Mouse (Mus musculus) forebrain, embryonic 16.5 days (tissue): ENCODE measurements around the gene Gnai2. TPM values are rescaled to one million over a fixed set of nuclear protein-coding genes. Genes with fewer than 3 reads are reported as not detected.

ENCODE experiments used
- polyA plus RNA-seq: library from polyadenylated mRNA; unstranded; fragments of >200 nt; fragmentation: Nextera tagmentation; extraction: Ambion mirVana; gene quantifications from 2 replicates; pipeline ENCODE4 v1.2.1, GENCODE M21; 2015

The Gnai2 gene
- polyA plus RNA-seq, 1 experiment from 2014 or later = 299 TPM

Other genes with a start within 250 kb of the Gnai2 start
- 3.6 and 5.8 TPM in 2 replicates for gene Cacna2d2, start 235.8 kb downstream of the Gnai2 start, polyA plus RNA-seq
- gene Tmem115, start 101.4 kb downstream of the Gnai2 start, polyA plus RNA-seq = 41.9 and 44.5 TPM in 2 replicates
- 35.7 and 38.5 TPM in 2 replicates for gene Cyb561d2, start 93.2 kb downstream of the Gnai2 start, polyA plus RNA-seq
- gene Nprl2, start 93.1 kb downstream of the Gnai2 start, polyA plus RNA-seq = 88.4 and 89.8 TPM in 2 replicates
- gene Zmynd10, start 88.1 kb downstream of the Gnai2 start, polyA plus RNA-seq = 2.2 and 3.2 TPM in 2 replicates
- gene Rassf1, start 83.8 kb downstream of the Gnai2 start, polyA plus RNA-seq = 43.4 and 45.4 TPM in 2 replicates
- gene Tusc2, start 72.1 kb downstream of the Gnai2 start, polyA plus RNA-seq = 93.2 and 98.5 TPM in 2 replicates
- 69.7 and 74.5 TPM in 2 replicates for gene Hyal2, start 67.4 kb downstream of the Gnai2 start, polyA plus RNA-seq
- gene Hyal1, start 58.4 kb downstream of the Gnai2 start, polyA plus RNA-seq = 6.9 and 7.2 TPM in 2 replicates
- 16.2 and 16.9 TPM in 2 replicates for gene Naa80, start 56.5 kb downstream of the Gnai2 start, polyA plus RNA-seq
- gene Hyal3, start 54.5 kb downstream of the Gnai2 start, polyA plus RNA-seq = 1.4 TPM in 2 replicates
- 14.4 and 16.8 TPM in 2 replicates for gene Ifrd2, start 47.7 kb downstream of the Gnai2 start, polyA plus RNA-seq
- 2.3 and 3.0 TPM in 2 replicates for gene Sema3b, start 26.1 kb downstream of the Gnai2 start, polyA plus RNA-seq
- 30.4 and 32.6 TPM in 2 replicates for gene Slc38a3, start 34.2 kb upstream of the Gnai2 start, polyA plus RNA-seq
- gene Gnat1, start 44.3 kb upstream of the Gnai2 start, polyA plus RNA-seq = 1.2 and 1.4 TPM in 2 replicates
- gene Sema3f, start 75.1 kb upstream of the Gnai2 start, polyA plus RNA-seq = 11.0 and 14.9 TPM in 2 replicates
- gene Rbm5, start 135.6 kb upstream of the Gnai2 start, polyA plus RNA-seq = 294 and 303 TPM in 2 replicates
- gene Rbm6, start 237.9 kb upstream of the Gnai2 start, polyA plus RNA-seq = 115 and 140 TPM in 2 replicates